ENCODE assay signal across 11 mouse cellular contexts in the genomic region with DNA sequence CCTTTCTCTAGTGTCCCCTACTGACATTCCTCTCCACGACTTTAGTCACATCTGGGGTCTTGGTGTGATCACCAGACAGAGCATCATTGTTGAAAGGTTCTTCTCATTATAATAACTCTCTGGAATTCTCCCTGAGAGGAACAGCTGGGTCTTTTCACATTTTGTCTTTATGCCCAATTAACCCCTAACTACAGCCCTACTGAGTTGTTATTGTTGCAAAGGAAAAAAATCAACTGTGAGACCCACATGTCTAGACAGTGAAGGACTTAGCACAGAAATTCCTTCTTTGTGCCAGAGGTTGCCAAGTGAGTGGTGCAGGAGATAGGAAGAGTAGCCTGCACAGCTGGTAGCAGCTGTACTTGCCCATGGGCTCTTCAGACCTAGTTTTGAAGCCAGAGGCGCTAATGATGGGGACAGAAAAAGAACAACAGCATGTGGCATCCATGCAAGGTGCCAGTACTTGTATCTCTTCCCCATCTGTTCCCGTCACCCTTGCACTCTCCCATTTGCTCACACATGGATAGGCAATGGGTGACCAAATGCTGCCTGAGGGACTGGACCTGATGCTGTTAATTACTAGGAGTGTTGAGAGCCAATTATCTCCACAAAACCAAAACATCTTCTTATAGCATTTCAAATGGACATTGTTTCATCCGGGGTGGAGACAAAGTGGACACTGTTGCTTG.
A peak's percentile ranks its signal among the peaks of the same experiment; 100 is the strongest.
DNase-seq lines count a peak whose midpoint lies in the region; ATAC-seq and TF ChIP-seq lines count a peak whose summit lies in the region.
"Had no signal": no experiment of that assay in that cellular context is flagged by ENCODE, and none has a peak within 500 bp of the region (broad histone marks: within the 10 kb centered on the region; RNA-seq: fewer than 3 reads in every experiment).

No protein-coding gene starts in this region.

- WGBS in kidney, embryonic 14.5 days, result 21% methylated on average over 4 of the region's 4 CpGs
- WGBS in forebrain, embryonic 15.5 days, result 27% methylated on average over 4 of the region's 4 CpGs
- WGBS in midbrain, embryonic 12.5 days, result 45% methylated on average over 4 of the region's 4 CpGs
- 40% methylated on average over 4 of the region's 4 CpGs for WGBS in liver, embryonic 11.5 days

- TF ChIP-seq POLR2A in brain, embryonic 14.5 days (IDR thresholded peaks at IDR 0.05; ENCODE audit: borderline replicate concordance, extremely low read depth, insufficient read depth, insufficient read length, poor library complexity, severe bottlenecking), result no peak

- no peak overlapping the region for H3K4me2 ChIP-seq in kidney, embryonic 14.5 days (replicated peaks; ENCODE audit: low read depth, low read length)
- no peak overlapping the region for H3K4me2 ChIP-seq in forebrain, embryonic 15.5 days (replicated peaks)
- no peak overlapping the region for H3K4me2 ChIP-seq in midbrain, embryonic 12.5 days (replicated peaks)
- H3K4me2 ChIP-seq in liver, embryonic 11.5 days, result no peak overlapping the region
- H3K4me2 ChIP-seq: stomach, embryonic 15.5 days had no signal

- peaks cover 9% of the 10 kb centered on the region; the same call in 1 of the 2 replicates for H3K4me1 ChIP-seq in kidney, embryonic 14.5 days (ENCODE audit: control insufficient read depth, insufficient read depth, low read length)
- H3K4me1 ChIP-seq in forebrain, embryonic 15.5 days, result peaks cover 24% of the 10 kb centered on the region; the same call in 1 of the 2 replicates
- peaks cover 24% of the 10 kb centered on the region for H3K4me1 ChIP-seq in midbrain, embryonic 12.5 days
- no peaks in the 10 kb centered on the region for H3K4me1 ChIP-seq in liver, embryonic 11.5 days (replicated peaks; ENCODE audit: control insufficient read depth, insufficient read depth, low read length)
- H3K4me1 ChIP-seq: stomach, embryonic 15.5 days had no signal

- no peak overlapping the region for H3K27ac ChIP-seq in kidney, embryonic 14.5 days (ENCODE audit: low read depth, low read length)
- H3K27ac ChIP-seq in forebrain, embryonic 15.5 days (replicated peaks), result no peak overlapping the region
- 0 out of 2 replicates have a peak overlapping the region, but pooled peaks have one; percentile 30 for H3K27ac ChIP-seq in midbrain, embryonic 12.5 days (replicated peaks)
- no peak overlapping the region for H3K27ac ChIP-seq in liver, embryonic 11.5 days (ENCODE audit: low read depth, low read length)
- H3K27ac ChIP-seq: stomach, embryonic 15.5 days had no signal

- no peak overlapping the region for H3K4me3 ChIP-seq in kidney, embryonic 14.5 days (ENCODE audit: low read length)
- H3K4me3 ChIP-seq in forebrain, embryonic 15.5 days, result no peak overlapping the region
- no peak overlapping the region for H3K4me3 ChIP-seq in midbrain, embryonic 12.5 days
- H3K4me3 ChIP-seq in liver, embryonic 11.5 days (ENCODE audit: low read depth, low read length), result no peak overlapping the region
- H3K4me3 ChIP-seq: stomach, embryonic 15.5 days had no signal

- H3K9ac ChIP-seq in kidney, embryonic 14.5 days (ENCODE audit: low read depth, low read length), result no peak overlapping the region
- no peak overlapping the region for H3K9ac ChIP-seq in forebrain, embryonic 15.5 days (replicated peaks)
- no peak overlapping the region for H3K9ac ChIP-seq in midbrain, embryonic 12.5 days (replicated peaks)
- H3K9ac ChIP-seq in liver, embryonic 11.5 days (ENCODE audit: low read depth, low read length), result no peak overlapping the region
- H3K9ac ChIP-seq: liver, postnatal 0 days; stomach, embryonic 15.5 days had no signal

- H3K36me3 ChIP-seq in kidney, embryonic 14.5 days (ENCODE audit: control insufficient read depth, insufficient read depth, low read length), result no peaks in the 10 kb centered on the region
- H3K36me3 ChIP-seq in forebrain, embryonic 15.5 days, result no peaks in the 10 kb centered on the region
- no peaks in the 10 kb centered on the region for H3K36me3 ChIP-seq in midbrain, embryonic 12.5 days
- no peaks in the 10 kb centered on the region for H3K36me3 ChIP-seq in liver, embryonic 11.5 days (ENCODE audit: control insufficient read depth, insufficient read depth, low read length)
- H3K36me3 ChIP-seq: stomach, embryonic 15.5 days had no signal

- no peak for TF ChIP-seq CTCF in brain, embryonic 14.5 days (IDR thresholded peaks at IDR 0.05; ENCODE audit: borderline replicate concordance, extremely low read depth, insufficient read depth, insufficient read length)

- DNase-seq in kidney, adult 11 months, result no peak
- DNase-seq in brain, embryonic 14.5 days (ENCODE audit: low read depth), result peak; percentile 79
- DNase-seq in liver, embryonic 11.5 days (ENCODE audit: low spot score), result no peak
- no peak for DNase-seq in gastrocnemius, adult 8-10 months (ENCODE audit: low spot score in 2 of 2)
- DNase-seq in gastrocnemius, adult 18-20 months (ENCODE audit: low spot score), result no peak
- DNase-seq: liver, postnatal 0 days; right cerebral cortex, postnatal 14 days had no signal

- ATAC-seq in kidney, embryonic 14.5 days (ENCODE audit: low FRiP score, low TSS enrichment), result peak; percentile 75
- peak; percentile 59; the same call in 1 of the 2 replicates for ATAC-seq in forebrain, embryonic 15.5 days (replicated peaks)
- peak; percentile 50; the same call in 1 of the 2 replicates for ATAC-seq in midbrain, embryonic 12.5 days (ENCODE audit: low FRiP score, low read depth)
- no peak for ATAC-seq in liver, embryonic 11.5 days (replicated peaks; ENCODE audit: low FRiP score)
- ATAC-seq: liver, postnatal 0 days had no signal

- H3K27me3 ChIP-seq in kidney, embryonic 14.5 days (ENCODE audit: control insufficient read depth, insufficient read depth, low read length), result no peaks in the 10 kb centered on the region
- no peaks in the 10 kb centered on the region for H3K27me3 ChIP-seq in forebrain, embryonic 15.5 days
- H3K27me3 ChIP-seq in midbrain, embryonic 12.5 days, result peaks cover 7% of the 10 kb centered on the region; the same call in 1 of the 2 replicates
- no peaks in the 10 kb centered on the region for H3K27me3 ChIP-seq in liver, embryonic 11.5 days (replicated peaks; ENCODE audit: control insufficient read depth, insufficient read depth, low read length)
- H3K27me3 ChIP-seq: stomach, embryonic 15.5 days had no signal

- H3K9me3 ChIP-seq in kidney, embryonic 14.5 days (ENCODE audit: control insufficient read depth, low read length), result no peaks in the 10 kb centered on the region
- no peaks in the 10 kb centered on the region for H3K9me3 ChIP-seq in forebrain, embryonic 15.5 days
- no peaks in the 10 kb centered on the region for H3K9me3 ChIP-seq in midbrain, embryonic 12.5 days
- no peaks in the 10 kb centered on the region for H3K9me3 ChIP-seq in liver, embryonic 11.5 days (ENCODE audit: control insufficient read depth, low read length)
- H3K9me3 ChIP-seq: stomach, embryonic 15.5 days had no signal
